Mouse (Mus musculus) erythroid progenitor cell, adult 5-6 weeks (primary cell): ENCODE data around the gene Ralgapa2. TPM values are rescaled to one million over a fixed set of nuclear protein-coding genes. Genes with fewer than 3 reads are reported as not detected.

Source experiments
- ATAC-seq: replicated peaks from 2 replicates; pipeline ENCODE4 v1.8.0; 2016; ENCODE audit warnings: moderate number of reproducible peaks, mild to moderate bottlenecking, moderate TSS enrichment, inconsistent platforms; ENCODE audit not compliant: poor library complexity, low FRiP score, severe bottlenecking
- total RNA-seq, 2 experiments: library from RNA; stranded (forward) in 1 of 2; stranded (reverse) in 1 of 2; fragments of 150-400 nt in 1 of 2; fragments of 186-747, 209-891 nt in 1 of 2; gene quantifications; 2 replicates each; pipeline versions ENCODE4 v1.2.3 to v1.2.4; 2015 to 2017; ENCODE audit warnings: low replicate concordance in 2 of 2

The Ralgapa2 gene
- total RNA-seq, 2 experiments from 2014 or later = 23.8 to 33.1 TPM

GRCm38 (mm10) chr2:146366098-146366497, 146.0 kb downstream of the Ralgapa2 start:
- no peak for ATAC-seq

- no peak for ATAC-seq
These were observed 146.7 kb downstream of the Ralgapa2 start for GRCm38 (mm10) chr2:146365368-146365983.

GRCm38 (mm10) chr2:146363483-146363882, 148.7 kb downstream of the Ralgapa2 start:
- no peak for ATAC-seq

- no peak for ATAC-seq
These were observed 149.2 kb downstream of the Ralgapa2 start for GRCm38 (mm10) chr2:146362932-146363331.

- no peak for ATAC-seq
These were observed 150.2 kb downstream of the Ralgapa2 start for GRCm38 (mm10) chr2:146361969-146362368.

GRCm38 (mm10) chr2:146361076-146361475, 151.1 kb downstream of the Ralgapa2 start:
- ATAC-seq = no peak

GRCm38 (mm10) chr2:146359676-146360075, 152.5 kb downstream of the Ralgapa2 start:
- no peak for ATAC-seq

GRCm38 (mm10) chr2:146356524-146356923, 155.6 kb downstream of the Ralgapa2 start:
- no peak for ATAC-seq

GRCm38 (mm10) chr2:146350230-146350629, 161.9 kb downstream of the Ralgapa2 start:
- no peak for ATAC-seq

- ATAC-seq = no peak
These were observed 164.2 kb downstream of the Ralgapa2 start for GRCm38 (mm10) chr2:146347942-146348341.

GRCm38 (mm10) chr2:146340090-146340489, 172.1 kb downstream of the Ralgapa2 start:
- ATAC-seq = no peak

GRCm38 (mm10) chr2:146337540-146337939, 174.6 kb downstream of the Ralgapa2 start:
- ATAC-seq = no peak

GRCm38 (mm10) chr2:146331894-146332476, 180.2 kb downstream of the Ralgapa2 start:
- ATAC-seq = no peak

- no peak for ATAC-seq
These were observed 181.3 kb downstream of the Ralgapa2 start for GRCm38 (mm10) chr2:146330772-146331281.

GRCm38 (mm10) chr2:146330101-146330500, 182.0 kb downstream of the Ralgapa2 start:
- ATAC-seq = no peak

GRCm38 (mm10) chr2:146326654-146327053, 185.5 kb downstream of the Ralgapa2 start:
- no peak for ATAC-seq

- ATAC-seq = no peak
These were observed 187.0 kb downstream of the Ralgapa2 start for GRCm38 (mm10) chr2:146324907-146325715.

- no peak for ATAC-seq
These were observed 187.8 kb downstream of the Ralgapa2 start for GRCm38 (mm10) chr2:146324140-146324906.

GRCm38 (mm10) chr2:146323528-146323927, 188.6 kb downstream of the Ralgapa2 start:
- no peak for ATAC-seq

- ATAC-seq = no peak
These were observed 189.4 kb downstream of the Ralgapa2 start for GRCm38 (mm10) chr2:146322770-146323169.
